Mouse (Mus musculus) embryo, embryonic 11.5 days (tissue): ENCODE measurements around the gene Tbc1d10b.

Experiments used
- DNase-seq: peaks from one replicate; pipeline ENCODE4 v3.0.0-alpha.2; 2012; ENCODE audit warnings: low read depth, low spot score

The Tbc1d10b gene

GRCm38 (mm10) chr7:127225147-127225995 is 17.1 kb upstream of the Tbc1d10b start:
- DNase-seq: no peak

- DNase-seq: no peak
Measured at GRCm38 (mm10) chr7:127224616-127225015, 16.3 kb upstream of the Tbc1d10b start.

- DNase-seq: no peak
Measured at GRCm38 (mm10) chr7:127223515-127224478, 15.5 kb upstream of the Tbc1d10b start.

GRCm38 (mm10) chr7:127223106-127223505 is 14.8 kb upstream of the Tbc1d10b start:
- no peak for DNase-seq

GRCm38 (mm10) chr7:127220440-127220839 is 12.2 kb upstream of the Tbc1d10b start:
- DNase-seq: no peak

GRCm38 (mm10) chr7:127218670-127219069 is 10.4 kb upstream of the Tbc1d10b start:
- DNase-seq: no peak

- no peak for DNase-seq
Measured at GRCm38 (mm10) chr7:127217901-127218642, 9.8 kb upstream of the Tbc1d10b start.

GRCm38 (mm10) chr7:127217475-127217874 is 9.2 kb upstream of the Tbc1d10b start:
- DNase-seq: no peak

GRCm38 (mm10) chr7:127216307-127216706 is 8.0 kb upstream of the Tbc1d10b start:
- DNase-seq: no peak

- DNase-seq: no peak
Measured at GRCm38 (mm10) chr7:127214981-127215871, 7.0 kb upstream of the Tbc1d10b start.

- no peak for DNase-seq
Measured at GRCm38 (mm10) chr7:127214521-127214920, 6.3 kb upstream of the Tbc1d10b start.

- no peak for DNase-seq
Measured at GRCm38 (mm10) chr7:127213930-127214329, 5.7 kb upstream of the Tbc1d10b start.

- DNase-seq: no peak
Measured at GRCm38 (mm10) chr7:127213485-127213884, 5.2 kb upstream of the Tbc1d10b start.

- no peak for DNase-seq
Measured at GRCm38 (mm10) chr7:127212432-127213250, 4.4 kb upstream of the Tbc1d10b start.

- no peak for DNase-seq
Measured at GRCm38 (mm10) chr7:127211014-127211745, 2.9 kb upstream of the Tbc1d10b start.

- no peak for DNase-seq
Measured at GRCm38 (mm10) chr7:127210266-127210665, 2.0 kb upstream of the Tbc1d10b start.

GRCm38 (mm10) chr7:127209851-127210250 is 1.6 kb upstream of the Tbc1d10b start:
- no peak for DNase-seq

- peak; percentile 91 for DNase-seq
Measured at GRCm38 (mm10) chr7:127208553-127209438, 528 bp upstream of the Tbc1d10b start, which contains the start of gene Mylpf. TSS of gene Mylpf (plus strand) at chr7:127208890.
